Mouse (Mus musculus) bone marrow macrophage, adult 2 months (primary cell): ENCODE measurements around the gene Myrip. TPM values are rescaled to one million over a fixed set of nuclear protein-coding genes. Genes with fewer than 3 reads are reported as not detected.

Experiments
- H3K27ac ChIP-seq: 2 replicates; pipeline ENCODE4 v1.5.1; 2012; ENCODE audit warnings: low read depth, low read length; ENCODE audit not compliant: insufficient read depth
- H3K4me1 ChIP-seq: 2 replicates; pipeline ENCODE4 v1.6.1; 2012; ENCODE audit warnings: low read length; ENCODE audit not compliant: control insufficient read depth, insufficient read depth
- H3K4me3 ChIP-seq: 2 replicates; pipeline ENCODE4 v1.5.1; 2012; ENCODE audit warnings: mild to moderate bottlenecking, low read length, moderate library complexity; ENCODE audit not compliant: insufficient read depth
- CTCF ChIP-seq: IDR thresholded peaks from 2 replicates; pipeline ENCODE4 v1.5.1; 2012; ENCODE audit warnings: low read depth, mild to moderate bottlenecking, low read length, moderate library complexity
- POLR2A ChIP-seq: IDR thresholded peaks from 2 replicates; pipeline ENCODE4 v1.6.1; 2012; ENCODE audit warnings: mild to moderate bottlenecking, low read depth, low read length, borderline replicate concordance
- polyA plus RNA-seq: library from polyadenylated mRNA; stranded (reverse); fragments of >200 nt; gene quantifications from 2 replicates; pipeline ENCODE4 v1.2.4, GENCODE M21; 2012; ENCODE audit not compliant: missing spikeins, insufficient read depth, insufficient read length

Gene Myrip
- polyA plus RNA-seq, 1 experiment: not detected

DNA sequence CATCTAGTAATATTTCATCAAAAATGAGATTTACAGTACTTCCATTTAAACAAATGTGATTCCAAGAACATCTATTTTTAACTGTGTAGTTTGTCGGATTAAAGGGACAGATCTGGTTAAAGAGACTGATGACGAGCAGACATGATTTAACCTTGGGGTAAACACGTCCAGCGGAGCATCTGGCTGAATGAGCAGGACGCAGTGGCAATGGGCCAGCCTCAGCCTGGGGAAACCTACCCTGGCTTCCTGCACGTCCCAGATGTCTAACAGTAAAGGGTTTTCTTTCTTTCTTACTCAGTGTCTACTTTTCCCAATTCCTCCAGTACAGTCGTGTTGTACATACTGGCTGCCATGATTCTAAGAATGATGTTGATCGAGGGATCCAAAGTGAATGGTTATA is 185.8 kb downstream of the Myrip start:
- no peaks in the 10 kb centered on the region for H3K4me1 ChIP-seq
- no peak overlapping the region for H3K4me3 ChIP-seq
- TF ChIP-seq CTCF: no peak
- no peak for TF ChIP-seq POLR2A
- H3K27ac ChIP-seq: no peak overlapping the region

DNA sequence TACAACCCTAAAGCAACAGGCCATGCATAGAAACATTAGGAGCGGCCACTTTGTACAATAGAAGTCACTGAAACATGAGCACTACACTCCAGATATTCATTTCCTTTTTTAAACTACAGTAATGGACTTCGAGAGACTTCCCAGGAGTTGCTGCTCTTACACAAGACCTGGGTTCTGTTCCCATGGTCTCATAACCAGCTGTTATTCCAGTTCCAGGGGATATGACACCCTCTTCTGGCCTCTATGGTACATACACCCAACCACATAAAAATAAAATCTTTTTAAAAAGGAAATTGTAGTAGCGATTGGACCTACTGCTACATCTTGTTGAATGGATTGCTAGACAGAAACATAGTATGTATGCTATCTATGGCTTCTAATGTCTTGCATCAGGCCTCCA is 190.2 kb downstream of the Myrip start:
- H3K27ac ChIP-seq: no peak overlapping the region
- no peak for TF ChIP-seq CTCF
- no peak for TF ChIP-seq POLR2A
- 0 out of 2 replicates have a peak, but pooled peaks cover 2% of the 10 kb centered on the region for H3K4me1 ChIP-seq
- H3K4me3 ChIP-seq: no peak overlapping the region

DNA sequence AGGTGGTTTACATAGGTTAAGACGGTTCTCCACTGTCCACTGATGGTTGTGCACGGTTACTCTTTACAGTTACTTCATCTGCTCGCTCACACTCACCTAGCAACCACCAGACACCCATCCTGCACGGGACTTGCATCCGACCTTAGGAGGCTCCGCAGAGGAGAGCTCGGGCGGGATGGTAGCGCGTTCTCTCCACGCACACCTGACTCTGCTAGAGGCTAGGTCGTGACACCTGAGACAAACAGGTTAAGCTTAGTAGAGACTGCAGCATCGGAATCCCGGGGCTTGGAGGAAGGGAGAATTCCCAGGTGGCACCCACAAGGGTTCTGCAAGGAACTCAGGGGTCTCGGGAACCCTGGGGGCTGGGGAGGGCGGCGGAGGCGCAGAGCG is 190.7 kb downstream of the Myrip start, which contains the start of gene Eif1b:
TSS of gene Eif1b (plus strand) at position 223 of the 390 bp plus-strand sequence.
- Histone ChIP-seq H3K4me1 (0 out of 2 replicates have a peak, but pooled peaks cover 2% of the 10 kb centered on the region), H3K4me3 (peak within 1 kb of the TSS; percentile 69), H3K27ac (peak within 1 kb of the TSS; percentile 64)
- TF ChIP-seq CTCF (no peak), POLR2A (peak; percentile 16; the same call in 1 of the 2 replicates)

DNA sequence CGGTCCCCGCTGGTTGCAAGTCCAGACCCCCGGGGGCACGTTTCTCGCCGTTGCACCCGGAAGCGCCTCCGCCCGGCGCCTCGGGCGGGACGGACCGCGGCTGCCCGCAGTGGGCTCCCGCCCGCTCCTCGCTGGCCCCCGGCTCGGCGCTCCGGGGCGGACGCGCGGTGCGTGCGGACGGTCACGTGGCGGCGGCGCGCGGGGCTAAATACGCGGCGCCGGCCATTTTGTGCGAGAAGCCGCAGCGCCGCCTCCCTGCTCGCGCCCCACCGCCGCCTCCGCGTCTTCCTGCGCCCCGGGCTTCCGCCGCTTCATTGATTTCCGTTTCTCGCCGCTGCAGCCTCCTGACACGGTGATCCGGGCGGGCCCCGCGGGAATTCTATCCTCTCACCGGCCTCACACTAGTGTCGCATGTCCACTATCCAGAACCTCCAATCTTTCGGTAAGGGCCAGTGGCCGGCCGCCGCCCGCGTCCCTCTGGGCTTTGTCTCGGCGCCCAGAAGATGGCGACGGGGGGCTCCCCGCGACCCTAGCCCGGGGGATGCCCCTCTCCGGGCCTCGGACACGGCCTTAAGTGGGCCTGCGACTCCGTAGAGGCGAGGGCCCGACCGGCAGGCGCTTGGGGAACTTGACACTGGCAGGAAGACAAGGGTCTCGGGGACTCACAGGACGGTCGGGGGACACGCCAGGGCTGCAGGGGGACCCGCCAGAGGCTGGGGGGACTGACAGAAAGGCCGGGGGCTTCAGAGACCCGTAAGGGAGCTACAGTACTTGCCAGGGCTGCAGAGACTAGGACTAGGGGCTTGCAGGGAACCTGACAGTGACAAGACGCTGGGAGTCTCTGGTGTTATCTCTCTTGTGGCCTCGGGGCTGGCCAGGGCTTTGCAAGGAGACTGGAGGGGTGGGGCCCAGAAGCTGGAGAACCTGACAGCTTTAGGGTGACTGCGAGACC is 191.4 kb downstream of the Myrip start:
- Histone ChIP-seq H3K27ac (peak overlapping the region; percentile 64), H3K4me3 (peak overlapping the region; percentile 69), H3K4me1 (0 out of 2 replicates have a peak, but pooled peaks cover 2% of the 10 kb centered on the region)
- no peak for TF ChIP-seq POLR2A
- TF ChIP-seq CTCF: no peak

DNA sequence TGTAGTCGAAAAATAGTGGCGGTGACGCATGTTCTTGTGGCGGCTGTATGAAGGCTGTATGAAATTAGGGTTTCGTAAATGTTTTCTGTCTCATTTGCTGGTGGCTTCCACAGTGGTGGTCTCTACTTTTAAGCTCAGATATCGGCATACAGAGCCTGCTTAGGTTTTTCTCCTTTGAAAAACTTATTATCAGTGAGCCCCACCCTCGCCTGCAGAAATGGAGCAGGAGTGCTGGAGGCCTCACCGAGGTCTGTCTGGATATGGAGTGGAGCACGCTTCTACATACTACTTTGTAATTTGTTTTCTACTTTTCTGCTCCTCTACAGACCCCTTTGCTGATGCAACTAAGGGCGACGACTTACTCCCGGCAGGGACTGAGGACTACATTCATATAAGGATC is 192.5 kb downstream of the Myrip start:
- TF ChIP-seq POLR2A: no peak
- H3K4me3 ChIP-seq: peak overlapping the region; percentile 69
- H3K4me1 ChIP-seq: 0 out of 2 replicates have a peak, but pooled peaks cover 2% of the 10 kb centered on the region
- no peak overlapping the region for H3K27ac ChIP-seq

DNA sequence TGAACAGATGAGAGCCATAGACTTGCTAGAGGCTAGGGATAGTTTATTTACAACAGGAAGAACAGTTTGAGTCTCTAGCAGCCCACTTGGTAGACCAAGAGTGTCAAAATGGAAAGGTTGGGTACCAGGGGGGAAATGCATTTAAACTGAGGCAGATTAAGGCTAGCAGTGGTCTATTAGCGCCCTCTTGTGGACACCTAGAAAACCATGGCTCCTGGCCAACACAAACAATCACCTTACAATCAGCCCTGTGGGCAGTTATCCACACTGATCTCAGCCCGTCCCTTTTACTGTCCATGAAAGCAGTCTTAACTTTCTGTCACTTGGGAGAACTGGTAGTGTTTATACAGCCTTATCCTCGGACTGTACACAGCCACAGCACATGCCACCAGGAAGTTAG is 195.4 kb downstream of the Myrip start:
- no peak overlapping the region for H3K27ac ChIP-seq
- no peak overlapping the region for H3K4me3 ChIP-seq
- TF ChIP-seq CTCF (no peak), POLR2A (no peak)
- H3K4me1 ChIP-seq: 0 out of 2 replicates have a peak, but pooled peaks cover 2% of the 10 kb centered on the region

DNA sequence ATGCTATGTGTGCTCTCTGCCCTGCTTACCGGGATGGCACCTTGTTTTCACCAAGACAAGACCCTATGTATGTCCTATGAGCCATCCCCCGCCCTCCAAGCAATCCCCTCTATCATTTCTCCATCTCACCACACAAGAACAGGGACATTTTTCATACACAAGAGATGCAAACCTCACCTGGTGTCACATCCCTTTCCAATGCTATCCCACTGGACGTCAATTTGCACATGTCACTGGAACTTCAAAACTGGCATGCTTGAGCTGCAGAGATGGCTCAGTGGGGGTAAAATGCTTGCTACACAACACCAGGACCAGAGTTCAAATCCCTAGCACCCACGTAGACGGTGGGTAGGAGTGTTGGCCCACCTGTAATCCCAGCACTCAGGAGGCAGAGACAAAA is 196.7 kb downstream of the Myrip start:
- TF ChIP-seq CTCF: no peak
- TF ChIP-seq POLR2A: no peak
- 0 out of 2 replicates have a peak, but pooled peaks cover 2% of the 10 kb centered on the region for H3K4me1 ChIP-seq

DNA sequence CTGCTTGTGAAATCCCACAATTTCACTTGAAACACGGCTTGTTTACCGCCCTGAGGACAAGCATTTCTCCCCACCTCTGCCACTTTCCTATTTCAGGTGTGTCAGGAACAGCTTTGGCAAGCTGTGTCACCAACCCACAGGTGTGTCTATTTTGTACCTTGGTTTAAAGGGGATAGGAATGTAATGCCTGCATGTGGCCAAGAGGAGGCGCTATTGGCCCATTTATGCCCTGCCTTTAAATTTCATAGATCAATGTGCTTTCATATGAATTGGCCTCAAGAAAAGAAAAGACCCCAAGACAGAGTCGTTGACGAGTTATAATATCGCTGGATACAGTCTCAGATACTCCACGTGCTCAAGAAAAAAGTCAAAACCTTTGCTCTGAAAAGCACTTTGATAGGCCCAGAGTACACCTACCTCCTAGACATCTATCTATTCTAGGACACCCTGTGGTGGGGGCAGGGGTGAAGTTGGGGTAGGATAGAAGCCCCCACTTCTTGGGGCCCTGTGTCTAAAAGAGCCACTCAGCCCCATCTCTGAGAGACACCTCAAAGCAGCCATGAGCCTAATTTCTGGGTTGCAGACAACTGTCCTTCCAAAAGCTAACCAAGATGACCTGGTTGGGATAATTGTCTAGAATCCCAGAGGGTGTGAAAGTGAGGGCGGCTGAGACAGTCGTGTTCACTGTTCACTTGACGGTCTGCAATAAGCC is 200.0 kb downstream of the Myrip start:
- Histone ChIP-seq H3K4me1 (no peaks in the 10 kb centered on the region), H3K4me3 (no peak overlapping the region), H3K27ac (no peak overlapping the region)
- TF ChIP-seq CTCF (no peak), POLR2A (no peak)

More for the DNA sequence above, 196.7 kb downstream of the Myrip start:
- Histone ChIP-seq H3K27ac (no peak overlapping the region), H3K4me3 (no peak overlapping the region)

DNA sequence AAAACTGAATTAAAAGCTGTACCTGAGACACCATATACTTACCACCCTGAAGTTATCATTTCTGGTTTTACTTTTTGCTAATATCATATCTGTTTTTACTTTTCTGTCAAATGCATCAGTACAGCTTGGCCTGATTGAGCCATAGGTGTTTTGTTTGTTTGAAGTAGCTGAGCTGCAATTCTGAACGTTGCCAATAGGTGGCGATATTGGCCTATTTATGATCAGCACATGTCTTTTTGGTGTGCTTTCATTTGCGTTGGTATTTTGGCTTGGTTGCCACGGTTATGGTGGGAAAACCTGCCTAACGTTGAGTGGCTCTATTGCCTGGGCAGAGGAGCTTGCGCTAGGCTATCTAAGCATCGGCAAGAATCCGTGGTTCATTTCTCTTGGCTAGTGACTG is 200.7 kb downstream of the Myrip start:
- Histone ChIP-seq H3K4me1 (no peaks in the 10 kb centered on the region), H3K4me3 (no peak overlapping the region), H3K27ac (no peak overlapping the region)
- TF ChIP-seq CTCF: no peak
- no peak for TF ChIP-seq POLR2A
